Mouse (Mus musculus): ENCODE measurements around the gene Nup107.

Nup107 gene

GRCm38 (mm10) chr10:117803870-117804850 lies 11.7 kb upstream of the Nup107 start:
- no peak for DNase-seq (ENCODE audit: low spot score)

- no peak for DNase-seq (ENCODE audit: low spot score)
Observed at GRCm38 (mm10) chr10:117801886-117802285, 9.4 kb upstream of the Nup107 start.

GRCm38 (mm10) chr10:117799806-117800205 lies 7.3 kb upstream of the Nup107 start:
- no peak for DNase-seq (ENCODE audit: low spot score)

GRCm38 (mm10) chr10:117798436-117799035 lies 6.0 kb upstream of the Nup107 start:
- no peak for DNase-seq (ENCODE audit: low spot score)

GRCm38 (mm10) chr10:117797684-117798083 lies 5.2 kb upstream of the Nup107 start:
- no peak for DNase-seq (ENCODE audit: low spot score)

- DNase-seq (ENCODE audit: low spot score), result no peak
Observed at GRCm38 (mm10) chr10:117797106-117797505, 4.6 kb upstream of the Nup107 start.

- no peak for DNase-seq (ENCODE audit: low spot score)
Observed at GRCm38 (mm10) chr10:117796181-117796580, 3.7 kb upstream of the Nup107 start.

GRCm38 (mm10) chr10:117795206-117795605 lies 2.7 kb upstream of the Nup107 start:
- DNase-seq (ENCODE audit: low spot score), result no peak

GRCm38 (mm10) chr10:117793436-117794030 lies 1.0 kb upstream of the Nup107 start:
- DNase-seq (ENCODE audit: low spot score), result no peak

GRCm38 (mm10) chr10:117791171-117791470 lies 1.4 kb downstream of the Nup107 start:
- DNase-seq (ENCODE audit: low spot score), result no peak

- DNase-seq (ENCODE audit: low spot score), result no peak
Observed at GRCm38 (mm10) chr10:117790421-117791170, 1.9 kb downstream of the Nup107 start.

GRCm38 (mm10) chr10:117790011-117790410 lies 2.5 kb downstream of the Nup107 start:
- DNase-seq (ENCODE audit: low spot score), result no peak

GRCm38 (mm10) chr10:117784646-117785045 lies 7.9 kb downstream of the Nup107 start:
- DNase-seq (ENCODE audit: low spot score), result no peak

GRCm38 (mm10) chr10:117783786-117784420 lies 8.6 kb downstream of the Nup107 start:
- DNase-seq (ENCODE audit: low spot score), result no peak

- DNase-seq (ENCODE audit: low spot score), result no peak
Observed at GRCm38 (mm10) chr10:117782491-117783260, 9.8 kb downstream of the Nup107 start.

- no peak for DNase-seq (ENCODE audit: low spot score)
Observed at GRCm38 (mm10) chr10:117782056-117782455, 10.4 kb downstream of the Nup107 start.

GRCm38 (mm10) chr10:117781021-117781725 lies 11.3 kb downstream of the Nup107 start:
- DNase-seq (ENCODE audit: low spot score), result no peak

- no peak for DNase-seq (ENCODE audit: low spot score)
Observed at GRCm38 (mm10) chr10:117780306-117780911, 12.1 kb downstream of the Nup107 start.

- no peak for DNase-seq (ENCODE audit: low spot score)
Observed at GRCm38 (mm10) chr10:117779581-117780305, 12.8 kb downstream of the Nup107 start.
